14 mouse cellular contexts compared by ENCODE assay signal in genomic region chr8:123034171-123034570, GRCm38 (mm10). TPM values are rescaled to one million over a fixed set of nuclear protein-coding genes. Genes with fewer than 3 reads are reported as not detected.
A peak's percentile ranks its signal among the peaks of the same experiment; 100 is the strongest.
DNase-seq lines count a peak whose midpoint lies in the region; ATAC-seq lines count a peak whose summit lies in the region.
"Had no signal": no experiment of that assay in that cellular context is flagged by ENCODE, and none has a peak within 500 bp of the region (broad histone marks: within the 10 kb centered on the region; RNA-seq: fewer than 3 reads in every experiment).

No protein-coding gene starts in this region.

- H3K27ac ChIP-seq in heart, embryonic 16.5 days (ENCODE audit: low read length), result peak overlapping the region; percentile 45; the same call in 1 of the 2 replicates
- no peak overlapping the region for H3K27ac ChIP-seq in heart, embryonic 12.5 days (ENCODE audit: poor library complexity, severe bottlenecking)
- peak overlapping the region; percentile 64; the same call in 1 of the 2 replicates for H3K27ac ChIP-seq in liver, embryonic 12.5 days
- H3K27ac ChIP-seq: hindbrain, postnatal 0 days; limb, embryonic 13.5 days; midbrain, embryonic 15.5 days had no signal

- peak; percentile 70 for DNase-seq in splenic B cell, adult 2 months (ENCODE audit: low read depth, low spot score)
- DNase-seq in layer of hippocampus, adult 11-12 months (ENCODE audit: low spot score), result no peak
- no peak for DNase-seq in adrenal gland, postnatal 36 days
- DNase-seq in adrenal gland, postnatal 10 days, result no peak
- DNase-seq: cerebellum, adult 9-10 months; layer of hippocampus, adult 9-11 months had no signal

- H3K4me1 ChIP-seq in heart, embryonic 16.5 days (ENCODE audit: control insufficient read depth, insufficient read depth, low read length), result peaks cover 43% of the 10 kb centered on the region
- peaks cover 50% of the 10 kb centered on the region for H3K4me1 ChIP-seq in heart, embryonic 12.5 days (replicated peaks)
- H3K4me1 ChIP-seq in liver, embryonic 12.5 days, result peaks cover 91% of the 10 kb centered on the region

- H3K36me3 ChIP-seq in heart, embryonic 16.5 days (ENCODE audit: control insufficient read depth, insufficient read depth), result no peaks in the 10 kb centered on the region
- no peaks in the 10 kb centered on the region for H3K36me3 ChIP-seq in heart, embryonic 12.5 days
- no peaks in the 10 kb centered on the region; the same call in 1 of the 2 replicates for H3K36me3 ChIP-seq in liver, embryonic 12.5 days
- no peaks in the 10 kb centered on the region for H3K36me3 ChIP-seq in splenic B cell, adult 2 months (ENCODE audit: control insufficient read depth, insufficient read depth, low read length, poor library complexity, severe bottlenecking)
- H3K36me3 ChIP-seq: embryonic facial prominence, embryonic 15.5 days; limb, embryonic 13.5 days; midbrain, embryonic 15.5 days had no signal

- H3K9ac ChIP-seq in heart, embryonic 16.5 days (ENCODE audit: low read length), result no peak overlapping the region
- no peak overlapping the region for H3K9ac ChIP-seq in heart, embryonic 12.5 days
- H3K9ac ChIP-seq in liver, embryonic 12.5 days, result peak overlapping the region; percentile 17; the same call in 1 of the 2 replicates
- H3K9ac ChIP-seq: embryonic facial prominence, embryonic 15.5 days; limb, embryonic 13.5 days; midbrain, embryonic 15.5 days had no signal

- H3K27me3 ChIP-seq in heart, embryonic 16.5 days (ENCODE audit: control insufficient read depth, insufficient read depth, low read length), result no peaks in the 10 kb centered on the region
- H3K27me3 ChIP-seq in heart, embryonic 12.5 days (replicated peaks), result no peaks in the 10 kb centered on the region
- no peaks in the 10 kb centered on the region for H3K27me3 ChIP-seq in liver, embryonic 12.5 days (replicated peaks)
- no peaks in the 10 kb centered on the region for H3K27me3 ChIP-seq in splenic B cell, adult 2 months (ENCODE audit: control insufficient read depth, insufficient read depth, low read length, poor library complexity, severe bottlenecking)
- H3K27me3 ChIP-seq: embryonic facial prominence, embryonic 15.5 days; limb, embryonic 13.5 days; midbrain, embryonic 15.5 days had no signal

- H3K4me2 ChIP-seq in heart, embryonic 16.5 days (ENCODE audit: low read depth, low read length), result peak overlapping the region; percentile 4; the same call in 1 of the 2 replicates
- H3K4me2 ChIP-seq in heart, embryonic 12.5 days, result no peak overlapping the region
- H3K4me2 ChIP-seq in liver, embryonic 12.5 days, result peak overlapping the region; percentile 14
- H3K4me2 ChIP-seq: embryonic facial prominence, embryonic 15.5 days; limb, embryonic 13.5 days; midbrain, embryonic 15.5 days had no signal

- H3K9me3 ChIP-seq in heart, embryonic 16.5 days (replicated peaks; ENCODE audit: control insufficient read depth, low read length), result no peaks in the 10 kb centered on the region
- H3K9me3 ChIP-seq in heart, embryonic 12.5 days (replicated peaks), result no peaks in the 10 kb centered on the region
- H3K9me3 ChIP-seq in liver, embryonic 12.5 days (replicated peaks), result no peaks in the 10 kb centered on the region
- H3K9me3 ChIP-seq: embryonic facial prominence, embryonic 15.5 days; limb, embryonic 13.5 days; midbrain, embryonic 15.5 days had no signal

- no peak for ATAC-seq in heart, embryonic 16.5 days (replicated peaks; ENCODE audit: extremely low read depth, insufficient read depth, low FRiP score)
- no peak for ATAC-seq in heart, embryonic 12.5 days (ENCODE audit: insufficient number of reproducible peaks, low FRiP score)
- peak; percentile 75 for ATAC-seq in CD4-positive, CD25-positive, alpha-beta regulatory T cell, adult 4 months
- ATAC-seq in liver, embryonic 12.5 days, result no peak
- ATAC-seq: hindbrain, postnatal 0 days; midbrain, embryonic 15.5 days had no signal

- 62% methylated on average over 6 of the region's 6 CpGs for WGBS in heart, embryonic 16.5 days
- 74% methylated on average over 6 of the region's 6 CpGs for WGBS in heart, embryonic 12.5 days
- WGBS in liver, embryonic 12.5 days (ENCODE audit: insufficient replicate concordance), result 36% methylated on average over 6 of the region's 6 CpGs

- no peak overlapping the region for H3K4me3 ChIP-seq in heart, embryonic 16.5 days (ENCODE audit: low read length)
- no peak overlapping the region for H3K4me3 ChIP-seq in heart, embryonic 12.5 days
- H3K4me3 ChIP-seq in liver, embryonic 12.5 days, result no peak overlapping the region
- H3K4me3 ChIP-seq: embryonic facial prominence, embryonic 15.5 days; limb, embryonic 13.5 days; midbrain, embryonic 15.5 days had no signal

RNA-seq across cellular contexts. Expression of gene Ankrd11, which starts 7.9 kb away (rescaled TPM):
- polyA plus RNA-seq in heart, embryonic 16.5 days (2015; fragmentation: Nextera tagmentation; extraction: Ambion mirVana), result 17.6 and 18.5 TPM in 2 replicates
- 62.4 and 64.8 TPM in 2 replicates for polyA plus RNA-seq in heart, embryonic 12.5 days (2016; fragmentation: Nextera tagmentation; extraction: Ambion mirVana)
- polyA plus RNA-seq in CD4-positive, CD25-positive, alpha-beta regulatory T cell, adult 4 months (2017; shearing (Covaris generic)), result 10 to 100 TPM; 79.7 to 84.1 TPM
- polyA plus RNA-seq in liver, embryonic 12.5 days (2016; fragmentation: Nextera tagmentation; extraction: Ambion mirVana), result 43.9 and 44.0 TPM in 2 replicates
- 10 to 100 TPM; 80.6 to 81.1 TPM for total RNA-seq in adrenal gland, postnatal 36 days (2021)
- 100 to 1,000 TPM in 1 of 2 experiments, 10 to 100 TPM in 1; 73.9 to 103 TPM for total RNA-seq in adrenal gland, postnatal 10 days (2021)

RNA-seq across cellular contexts. Expression of gene Spg7, which starts 28.6 kb away (rescaled TPM):
- 60.7 and 71.0 TPM in 2 replicates for polyA plus RNA-seq in heart, embryonic 16.5 days (2015; fragmentation: Nextera tagmentation; extraction: Ambion mirVana)
- polyA plus RNA-seq in heart, embryonic 12.5 days (2016; fragmentation: Nextera tagmentation; extraction: Ambion mirVana), result 77.3 and 79.9 TPM in 2 replicates
- 10 to 100 TPM; 24.4 to 29.0 TPM for polyA plus RNA-seq in CD4-positive, CD25-positive, alpha-beta regulatory T cell, adult 4 months (2017; shearing (Covaris generic))
- polyA plus RNA-seq in liver, embryonic 12.5 days (2016; fragmentation: Nextera tagmentation; extraction: Ambion mirVana), result 40.0 TPM in 2 replicates
- total RNA-seq in adrenal gland, postnatal 36 days (2021), result 10 to 100 TPM; 82.4 to 92.7 TPM
- 10 to 100 TPM; 64.9 to 82.8 TPM for total RNA-seq in adrenal gland, postnatal 10 days (2021)
